ENCODE assay signal across 9 mouse cellular contexts in the genomic region with DNA sequence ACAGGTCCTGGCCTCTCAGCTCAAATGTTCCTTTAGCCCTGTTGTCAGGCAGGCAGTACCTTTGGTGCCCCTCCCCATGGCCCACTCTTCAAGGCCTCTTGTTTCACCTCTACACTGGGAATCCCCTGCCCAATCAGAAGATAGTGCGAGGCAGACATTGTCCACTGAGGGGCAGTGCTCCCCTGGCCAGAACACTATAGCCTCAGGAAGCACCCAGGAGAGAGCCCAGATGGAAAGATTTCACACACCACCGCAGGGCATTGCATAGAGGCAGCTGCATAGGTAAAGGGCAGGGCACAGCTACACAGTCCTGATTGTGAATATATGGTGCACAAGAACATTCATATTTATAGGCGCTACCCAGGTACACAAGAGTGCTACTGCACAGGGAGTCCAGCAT. TPM values are rescaled to one million over a fixed set of nuclear protein-coding genes. Genes with fewer than 3 reads are reported as not detected.
A peak's percentile ranks its signal among the peaks of the same experiment; 100 is the strongest.
DNase-seq lines count a peak whose midpoint lies in the region; ATAC-seq and TF ChIP-seq lines count a peak whose summit lies in the region.
"Had no signal": no experiment of that assay in that cellular context is flagged by ENCODE, and none has a peak within 500 bp of the region (broad histone marks: within the 10 kb centered on the region; RNA-seq: fewer than 3 reads in every experiment).

No protein-coding gene starts in this region.

- no peaks in the 10 kb centered on the region for H3K36me3 ChIP-seq in ES-Bruce4 (ENCODE audit: control insufficient read depth, insufficient read depth, low read length, poor library complexity, severe bottlenecking)

- no peak overlapping the region for H3K9ac ChIP-seq in ES-Bruce4 (ENCODE audit: low read depth, poor library complexity, severe bottlenecking)

- no peaks in the 10 kb centered on the region for H3K9me3 ChIP-seq in ES-Bruce4 (replicated peaks; ENCODE audit: control insufficient read depth, insufficient read depth, low read length, poor library complexity, severe bottlenecking)

- H3K4me3 ChIP-seq in ES-Bruce4 (ENCODE audit: low read depth, low read length) = no peak overlapping the region
- H3K4me3 ChIP-seq: erythroblast, embryonic 14.5 days had no signal

- H3K27ac ChIP-seq in ES-Bruce4 (ENCODE audit: insufficient read depth, low read length) = no peak overlapping the region

- TF ChIP-seq EP300 in ES-Bruce4 (IDR thresholded peaks at IDR 0.05; ENCODE audit: insufficient read depth, low read depth, low read length) = no peak

- H3K27me3 ChIP-seq in ES-Bruce4 (ENCODE audit: control insufficient read depth, insufficient read depth, low read length, poor library complexity, severe bottlenecking) = no peaks in the 10 kb centered on the region

- no peak for TF ChIP-seq POLR2A in ES-Bruce4 (IDR thresholded peaks at IDR 0.05; ENCODE audit: insufficient read depth, low read length)

- peak; percentile 90 for ATAC-seq in common myeloid progenitor, adult 5-6 weeks (replicated peaks; ENCODE audit: low read depth, poor library complexity, severe bottlenecking)

- H3K4me1 ChIP-seq in ES-Bruce4 (ENCODE audit: control insufficient read depth, insufficient read depth, low read length) = no peaks in the 10 kb centered on the region

- peak; percentile 67 for TF ChIP-seq CTCF in ES-Bruce4 (IDR thresholded peaks at IDR 0.05; ENCODE audit: low read depth, low read length)

- DNase-seq in 416B (ENCODE audit: low read depth) = peak; percentile 49
- peak; percentile 41 for DNase-seq in gastrocnemius, postnatal 10 days
- DNase-seq in kidney, postnatal 10 days = peak; percentile 49
- DNase-seq in lung, postnatal 4 days = peak; percentile 53 to 56
- peak; percentile 32 for DNase-seq in right cerebral cortex, postnatal 4 days
- DNase-seq in thymus, postnatal 0 days (ENCODE audit: low spot score) = no peak

RNA-seq across cellular contexts. Expression of a gene that starts 6.5 kb away (rescaled TPM):
- polyA plus RNA-seq in ES-Bruce4 (2011; ENCODE audit: insufficient read depth, insufficient read length, low read depth, missing spikeins) = not detected in 2 replicates
- total RNA-seq in common myeloid progenitor, adult 5-6 weeks (2017) = 4.2 and 7.0 TPM in 2 replicates
- 1 to 10 TPM; 4.7 to 5.0 TPM for total RNA-seq in gastrocnemius, postnatal 10 days (2021)
- polyA plus RNA-seq in thymus, postnatal 0 days (2015; fragmentation: Nextera tagmentation; extraction: Ambion mirVana) = 0.14 and 0.55 TPM in 2 replicates
- polyA plus RNA-seq: erythroblast, embryonic 14.5 days had no signal

RNA-seq across cellular contexts. Expression of a gene that starts 23.5 kb away (rescaled TPM):
- polyA plus RNA-seq in ES-Bruce4 (2011; ENCODE audit: insufficient read depth, insufficient read length, low read depth, missing spikeins) = 17.3 and 19.6 TPM in 2 replicates
- 52.2 and 64.0 TPM in 2 replicates for total RNA-seq in common myeloid progenitor, adult 5-6 weeks (2017)
- 10 to 100 TPM; 30.2 to 34.1 TPM for total RNA-seq in gastrocnemius, postnatal 10 days (2021)
- polyA plus RNA-seq in thymus, postnatal 0 days (2015; fragmentation: Nextera tagmentation; extraction: Ambion mirVana) = 46.2 and 48.9 TPM in 2 replicates
